Mouse (Mus musculus) liver, embryonic 12.5 days (tissue): ENCODE measurements around the gene Dnajc17. TPM values are rescaled to one million over a fixed set of nuclear protein-coding genes. Genes with fewer than 3 reads are reported as not detected.

ENCODE experiments used
- ATAC-seq: fragments of 200-750 bp; cut with Nextera tagmentation; 2 replicates; pipeline ENCODE4 v1.8.0; 2017; ENCODE audit warnings: moderate number of reproducible peaks, mild to moderate bottlenecking, moderate library complexity
- H3K27ac ChIP-seq: fragments of 300-500 bp; sonication (generic); 2 replicates; pipeline ENCODE4 v1.5.1; 2016; ENCODE audit warnings: mild to moderate bottlenecking
- H3K27me3 ChIP-seq: fragments of 300-500 bp; sonication (generic); replicated peaks from 2 replicates; pipeline ENCODE4 v1.6.1; 2016; ENCODE audit warnings: mild to moderate bottlenecking, moderate library complexity
- H3K36me3 ChIP-seq: fragments of 300-500 bp; sonication (generic); 2 replicates; pipeline ENCODE4 v1.6.1; 2016; ENCODE audit warnings: mild to moderate bottlenecking, moderate library complexity
- H3K4me1 ChIP-seq: fragments of 300-500 bp; sonication (generic); 2 replicates; pipeline ENCODE4 v1.6.1; 2016
- H3K4me2 ChIP-seq: fragments of 300-500 bp; sonication (generic); 2 replicates; pipeline ENCODE4 v1.6.1; 2016; ENCODE audit warnings: mild to moderate bottlenecking, moderate library complexity
- H3K4me3 ChIP-seq: fragments of 300-500 bp; sonication (generic); 2 replicates; pipeline ENCODE4 v1.5.1; 2016; ENCODE audit warnings: mild to moderate bottlenecking, moderate library complexity
- H3K9ac ChIP-seq: fragments of 300-500 bp; sonication (generic); 2 replicates; pipeline ENCODE4 v1.6.1; 2016; ENCODE audit warnings: mild to moderate bottlenecking, moderate library complexity
- H3K9me3 ChIP-seq: fragments of 300-500 bp; sonication (generic); replicated peaks from 2 replicates; pipeline ENCODE4 v1.6.1; 2016; ENCODE audit warnings: mild to moderate bottlenecking, moderate library complexity
- WGBS: fragments of 180-500 bp; shearing (Covaris S2); methylation state at CpG from one replicate; pipeline ENCODE4 v1.1.7; 2016; ENCODE audit not compliant: insufficient replicate concordance; 5-methylcytosine and 5-hydroxymethylcytosine counted together
- polyA plus RNA-seq: library from polyadenylated mRNA; unstranded; fragments of >200 nt; fragmentation: Nextera tagmentation; extraction: Ambion mirVana; gene quantifications from 2 replicates; pipeline ENCODE4 v1.2.1, GENCODE M21; 2016

Dnajc17 gene
- polyA plus RNA-seq, 1 experiment from 2014 or later = 13.2 TPM

DNA sequence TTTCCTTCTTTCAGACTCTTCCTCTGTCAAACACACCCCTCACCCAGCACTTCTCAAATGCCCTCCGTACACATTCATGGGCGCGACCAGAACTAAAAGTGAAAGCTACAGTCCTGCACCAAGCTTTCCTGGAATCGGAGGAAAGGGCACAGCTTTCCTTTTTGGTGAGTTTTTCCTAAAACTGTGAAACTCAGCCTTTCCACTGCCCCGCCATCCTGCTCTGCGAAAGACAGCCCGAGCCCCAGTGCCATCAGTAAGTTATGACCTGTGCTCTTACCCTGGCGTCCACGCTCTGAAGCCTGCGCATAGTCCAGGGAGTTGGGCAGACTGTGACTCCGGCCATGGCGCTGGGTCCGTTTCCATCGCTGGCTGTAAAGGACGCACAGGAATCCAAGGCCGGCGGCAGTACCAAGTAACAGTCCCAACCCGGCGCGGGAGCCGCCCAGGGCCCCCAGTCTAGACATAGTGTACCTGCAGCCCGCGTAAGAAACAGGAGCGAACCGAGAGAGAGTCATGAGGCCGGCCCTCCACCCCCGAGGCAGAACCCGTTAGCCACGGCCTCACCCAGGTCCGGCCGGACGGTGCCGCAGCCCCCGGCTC lies 52.4 kb downstream of the Dnajc17 start:
- Histone ChIP-seq H3K9me3 (no peaks in the 10 kb centered on the region), H3K27me3 (no peaks in the 10 kb centered on the region; the same call in 1 of the 2 replicates), H3K9ac (peak overlapping the region; percentile 96), H3K27ac (peak overlapping the region; percentile 98), H3K4me1 (peaks cover 51% of the 10 kb centered on the region), H3K36me3 (peaks cover 35% of the 10 kb centered on the region), H3K4me2 (peak overlapping the region; percentile 85), H3K4me3 (peak overlapping the region; percentile 97)
- peak; percentile 49 for ATAC-seq
- 2% methylated on average over 34 of the region's 34 CpGs for WGBS

DNA sequence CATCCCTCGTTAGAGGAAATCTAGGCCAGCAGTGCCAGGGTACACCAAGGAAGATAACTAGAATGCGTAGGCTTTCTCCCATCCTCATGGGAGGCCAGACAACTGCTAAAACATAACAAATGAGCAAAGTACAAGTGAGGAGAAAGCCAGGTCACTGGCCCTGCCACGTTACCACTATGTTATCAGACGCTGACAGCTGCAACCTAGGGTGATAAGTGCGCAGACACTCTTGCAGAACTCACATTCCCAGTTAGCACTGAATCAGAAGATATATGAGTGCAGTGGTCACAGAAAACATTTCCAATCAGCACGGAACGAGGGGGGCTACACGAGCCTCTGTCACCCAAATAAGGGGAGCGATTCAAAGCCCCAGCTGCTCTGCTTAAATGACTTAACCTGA lies 53.2 kb downstream of the Dnajc17 start:
- Histone ChIP-seq H3K4me3 (peak overlapping the region; percentile 97), H3K27me3 (no peaks in the 10 kb centered on the region), H3K9me3 (no peaks in the 10 kb centered on the region), H3K9ac (peak overlapping the region; percentile 96), H3K4me1 (peaks cover 51% of the 10 kb centered on the region), H3K4me2 (peak overlapping the region; percentile 85), H3K27ac (peak overlapping the region; percentile 98), H3K36me3 (peaks cover 43% of the 10 kb centered on the region)
- WGBS = 17% methylated on average over 9 of the region's 9 CpGs
- peak; percentile 89 for ATAC-seq

DNA sequence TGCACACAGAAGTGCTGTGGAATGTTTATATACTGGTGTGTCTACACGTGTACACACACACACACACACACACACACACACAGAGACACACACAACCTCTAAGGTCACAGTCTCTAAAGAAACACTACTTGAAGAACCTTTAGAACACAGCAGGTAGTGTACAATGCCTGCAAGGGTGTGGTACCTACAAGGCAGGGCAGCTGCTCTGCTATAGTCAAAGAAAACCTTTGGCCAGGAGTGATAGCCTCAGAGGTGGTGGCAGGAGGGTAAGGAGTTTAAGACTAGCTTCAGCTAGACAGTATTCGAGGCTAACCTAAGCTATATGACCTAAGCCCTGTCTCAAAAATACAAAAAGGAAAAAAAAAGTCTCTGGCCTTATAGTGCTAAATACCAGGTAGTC lies 53.9 kb downstream of the Dnajc17 start:
- WGBS = 55% methylated on average over 2 of the region's 2 CpGs
- Histone ChIP-seq H3K4me1 (peaks cover 54% of the 10 kb centered on the region), H3K27me3 (no peaks in the 10 kb centered on the region), H3K4me3 (peak overlapping the region; percentile 97), H3K4me2 (peak overlapping the region; percentile 85), H3K36me3 (peaks cover 50% of the 10 kb centered on the region), H3K9me3 (no peaks in the 10 kb centered on the region), H3K27ac (peak overlapping the region; percentile 98), H3K9ac (peak overlapping the region; percentile 96)
- peak; percentile 45 for ATAC-seq

DNA sequence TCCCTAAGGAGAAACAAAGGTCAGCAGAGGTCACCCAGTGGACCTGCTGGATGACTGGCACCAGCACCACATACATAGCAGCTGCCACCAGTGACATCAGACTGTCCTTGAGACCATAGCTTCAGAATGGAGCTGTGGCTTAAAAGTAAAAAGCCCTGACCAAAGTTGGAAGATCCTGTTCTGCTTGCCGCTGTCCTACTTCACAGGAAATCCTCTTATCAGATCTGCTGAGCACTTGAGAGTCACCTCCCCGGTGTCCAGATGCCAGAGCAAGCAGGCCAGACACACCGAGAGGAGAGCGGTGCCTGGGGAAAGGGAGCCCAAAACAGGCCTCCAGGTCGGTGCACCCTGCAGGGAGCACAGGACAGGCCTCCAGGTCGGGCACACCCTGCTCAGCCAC lies 56.3 kb downstream of the Dnajc17 start:
- no peaks in the 10 kb centered on the region for H3K27me3 ChIP-seq
- peaks cover 60% of the 10 kb centered on the region for H3K4me1 ChIP-seq
- 41% methylated on average over 6 of the region's 6 CpGs for WGBS
- H3K27ac ChIP-seq = 0 out of 2 replicates have a peak overlapping the region, but pooled peaks have one; percentile 98
- no peak for ATAC-seq
- no peaks in the 10 kb centered on the region for H3K9me3 ChIP-seq
- peaks cover 74% of the 10 kb centered on the region for H3K36me3 ChIP-seq
- no peak overlapping the region for H3K4me2 ChIP-seq
- H3K4me3 ChIP-seq = no peak overlapping the region
- no peak overlapping the region for H3K9ac ChIP-seq

DNA sequence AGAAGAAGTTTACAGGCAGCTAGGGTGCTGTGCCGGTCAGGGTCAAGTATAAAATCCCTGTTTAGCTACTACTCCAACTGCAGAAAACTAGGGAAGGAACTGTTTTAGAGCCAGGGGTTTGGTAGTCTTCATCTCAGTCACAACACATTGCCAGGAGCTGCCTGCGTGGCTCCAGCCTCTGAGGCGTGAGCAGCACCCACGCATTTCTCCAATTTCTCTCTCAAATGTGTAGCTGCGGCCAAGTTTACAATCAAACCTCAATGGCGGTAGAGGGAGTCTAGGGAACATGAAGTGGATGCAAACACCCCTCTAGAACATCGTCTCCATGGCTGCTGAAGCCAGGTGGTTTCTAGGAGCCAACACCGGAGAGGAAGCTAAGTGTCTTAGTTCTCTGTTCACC lies 60.8 kb downstream of the Dnajc17 start:
- ATAC-seq = no peak
- Histone ChIP-seq H3K4me1 (peaks cover 28% of the 10 kb centered on the region), H3K9me3 (peaks cover 9% of the 10 kb centered on the region; the same call in 1 of the 2 replicates), H3K4me2 (no peak overlapping the region), H3K27ac (no peak overlapping the region), H3K36me3 (peaks cover 99% of the 10 kb centered on the region), H3K27me3 (no peaks in the 10 kb centered on the region), H3K4me3 (no peak overlapping the region), H3K9ac (no peak overlapping the region)
- WGBS = 91% methylated on average over 8 of the region's 8 CpGs

DNA sequence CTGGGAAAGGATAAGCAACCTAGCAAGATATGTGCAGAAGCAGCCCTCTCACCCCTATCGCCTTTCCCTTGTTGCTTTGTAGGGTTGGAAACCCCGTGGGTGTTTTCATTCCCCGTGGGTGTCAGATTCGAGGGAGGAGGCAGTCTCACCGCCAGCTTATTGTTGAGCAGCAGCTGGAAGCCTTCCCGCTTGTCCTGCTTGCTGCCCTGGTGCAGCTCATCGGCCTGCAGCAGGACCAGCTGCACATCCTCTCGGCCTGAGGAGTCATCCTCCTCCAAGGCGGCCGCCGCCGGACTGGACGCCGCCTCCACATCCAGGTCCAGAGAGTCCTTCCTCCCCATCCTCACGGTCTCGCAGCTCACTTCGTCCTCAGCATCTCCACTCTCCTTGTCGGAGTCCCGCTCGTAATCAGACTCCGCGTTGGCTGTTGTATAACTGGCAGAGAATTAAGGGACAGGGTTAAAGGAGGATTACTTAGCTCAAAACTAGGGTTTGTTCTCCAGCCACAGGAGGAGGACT lies 61.4 kb downstream of the Dnajc17 start:
- Histone ChIP-seq H3K4me3 (no peak overlapping the region), H3K36me3 (peaks cover 99% of the 10 kb centered on the region), H3K4me1 (peaks cover 22% of the 10 kb centered on the region), H3K4me2 (no peak overlapping the region), H3K9ac (no peak overlapping the region), H3K9me3 (peaks cover 9% of the 10 kb centered on the region; the same call in 1 of the 2 replicates), H3K27me3 (no peaks in the 10 kb centered on the region), H3K27ac (no peak overlapping the region)
- WGBS = 90% methylated on average over 22 of the region's 22 CpGs
- ATAC-seq = no peak

DNA sequence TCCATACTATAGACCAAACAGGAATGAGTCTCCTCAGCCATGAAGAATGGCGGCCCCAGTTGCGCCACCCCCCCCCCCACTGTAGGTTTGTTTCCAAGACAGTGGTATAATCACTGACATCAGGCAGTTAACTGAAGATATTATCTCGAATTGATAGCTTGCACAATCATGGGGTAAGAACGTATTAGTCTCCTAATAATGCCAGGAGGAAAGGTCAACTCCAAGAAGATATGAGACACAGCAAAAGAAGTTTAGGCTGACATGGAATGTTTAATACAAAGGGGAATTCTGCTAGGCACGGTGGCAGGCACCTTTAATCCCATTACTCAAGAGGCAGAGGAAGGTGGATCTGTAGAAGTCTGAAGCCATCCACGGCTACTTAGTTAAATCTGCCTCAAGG lies 62.2 kb downstream of the Dnajc17 start:
- Histone ChIP-seq H3K9ac (no peak overlapping the region), H3K27ac (no peak overlapping the region), H3K4me1 (peaks cover 14% of the 10 kb centered on the region), H3K4me2 (no peak overlapping the region), H3K27me3 (no peaks in the 10 kb centered on the region), H3K36me3 (peaks cover 99% of the 10 kb centered on the region), H3K9me3 (peaks cover 9% of the 10 kb centered on the region; the same call in 1 of the 2 replicates), H3K4me3 (no peak overlapping the region)
- WGBS = 78% methylated on average over 6 of the region's 6 CpGs
- ATAC-seq = no peak

DNA sequence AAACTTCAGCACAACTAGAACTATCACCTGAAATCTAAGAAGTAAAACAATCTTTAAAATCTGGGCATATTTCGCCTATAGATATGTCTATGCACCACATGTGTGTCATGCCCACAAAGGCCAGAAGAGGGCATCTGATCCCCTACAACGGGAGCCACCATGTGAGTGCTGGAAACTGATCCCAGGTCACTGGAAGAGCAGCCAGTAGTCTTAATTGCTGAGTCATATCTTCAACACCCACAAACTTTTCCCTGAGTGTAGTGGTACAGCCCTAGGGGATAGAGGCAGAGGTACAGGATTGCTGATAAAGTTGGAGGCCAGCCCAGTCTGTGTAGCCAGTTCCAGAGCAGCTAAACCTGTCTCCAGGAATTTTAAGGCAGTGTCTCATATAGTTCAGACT lies 63.4 kb downstream of the Dnajc17 start:
- Histone ChIP-seq H3K4me1 (peaks cover 13% of the 10 kb centered on the region), H3K4me3 (no peak overlapping the region), H3K9me3 (peaks cover 9% of the 10 kb centered on the region; the same call in 1 of the 2 replicates), H3K27ac (no peak overlapping the region), H3K36me3 (peaks cover 99% of the 10 kb centered on the region), H3K9ac (no peak overlapping the region), H3K4me2 (no peak overlapping the region), H3K27me3 (no peaks in the 10 kb centered on the region)
- WGBS = 73% methylated on average over 2 of the region's 2 CpGs
- peak; percentile 55 for ATAC-seq

DNA sequence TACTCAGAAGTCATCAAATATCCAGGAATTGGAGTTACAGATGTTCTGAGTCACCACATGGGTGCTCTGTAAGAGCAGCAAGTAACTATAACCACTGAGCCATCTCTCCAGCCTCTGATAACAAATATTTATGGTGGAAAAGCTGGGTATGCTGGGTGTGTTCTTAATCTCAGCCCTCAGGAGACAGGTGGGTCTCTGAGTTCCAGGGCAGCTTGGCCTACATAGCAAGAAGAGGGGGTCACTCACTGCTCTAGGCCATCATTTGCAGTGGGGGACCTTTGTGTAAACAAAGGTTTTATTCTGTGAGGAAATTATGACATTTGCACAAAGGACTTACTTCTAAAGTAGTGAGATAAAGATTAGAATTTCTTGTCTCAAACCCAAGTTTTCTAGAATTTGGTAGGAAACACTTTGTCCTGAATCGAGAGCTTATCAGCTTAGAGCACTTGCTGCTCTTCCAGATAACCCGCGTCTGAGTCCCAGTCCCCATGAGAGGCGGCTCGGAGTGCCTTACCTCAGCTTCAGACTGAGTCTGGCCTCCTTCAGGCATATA lies 72.2 kb downstream of the Dnajc17 start:
- WGBS = 18% methylated on average over 5 of the region's 5 CpGs
- Histone ChIP-seq H3K27me3 (no peaks in the 10 kb centered on the region), H3K36me3 (peaks cover 99% of the 10 kb centered on the region), H3K4me1 (peaks cover 38% of the 10 kb centered on the region), H3K27ac (peak overlapping the region; percentile 91), H3K4me3 (0 out of 2 replicates have a peak overlapping the region, but pooled peaks have one; percentile 8), H3K9ac (peak overlapping the region; percentile 15), H3K9me3 (no peaks in the 10 kb centered on the region), H3K4me2 (peak overlapping the region; percentile 48)
- ATAC-seq = peak; percentile 98

Other genes starting within 250 kb of the Dnajc17 start
- gene Ccdc32, start 179.4 kb downstream of the Dnajc17 start, polyA plus RNA-seq = 17.5 and 19.2 TPM in 2 replicates
- 5.9 and 6.5 TPM in 2 replicates for gene Rpusd2, start 174.0 kb downstream of the Dnajc17 start, polyA plus RNA-seq
- gene Knl1, start 161.7 kb downstream of the Dnajc17 start, polyA plus RNA-seq = 72.9 and 78.2 TPM in 2 replicates
- 49.9 and 52.3 TPM in 2 replicates for gene Rad51, start 96.0 kb downstream of the Dnajc17 start, polyA plus RNA-seq
- gene Rmdn3, start 51.8 kb downstream of the Dnajc17 start, polyA plus RNA-seq = 62.2 and 64.1 TPM in 2 replicates
- gene Gchfr, start 41.0 kb downstream of the Dnajc17 start, polyA plus RNA-seq = 28.5 and 31.8 TPM in 2 replicates
- gene Gm14137, start 34.3 kb downstream of the Dnajc17 start, polyA plus RNA-seq = 0.26 and 0.35 TPM in 2 replicates
- 27.7 and 29.9 TPM in 2 replicates for gene Zfyve19, start 178 bp downstream of the Dnajc17 start, polyA plus RNA-seq
- not detected in 2 replicates for gene Ppp1r14d, start 21.1 kb upstream of the Dnajc17 start, polyA plus RNA-seq
- 0.44 and 0.77 TPM in 2 replicates for gene Spint1, start 28.6 kb upstream of the Dnajc17 start, polyA plus RNA-seq
- 0.07 TPM in 1 of 2 replicates, not detected in the other for gene Rhov, start 62.5 kb upstream of the Dnajc17 start, polyA plus RNA-seq
- 9.8 and 10.3 TPM in 2 replicates for gene Vps18, start 79.9 kb upstream of the Dnajc17 start, polyA plus RNA-seq
- 3.0 and 3.1 TPM in 2 replicates for gene Dll4, start 117.0 kb upstream of the Dnajc17 start, polyA plus RNA-seq
- 1.0 and 1.4 TPM in 2 replicates for gene Chac1, start 142.4 kb upstream of the Dnajc17 start, polyA plus RNA-seq